8 mouse cellular contexts compared by ENCODE assay signal in the genomic region with DNA sequence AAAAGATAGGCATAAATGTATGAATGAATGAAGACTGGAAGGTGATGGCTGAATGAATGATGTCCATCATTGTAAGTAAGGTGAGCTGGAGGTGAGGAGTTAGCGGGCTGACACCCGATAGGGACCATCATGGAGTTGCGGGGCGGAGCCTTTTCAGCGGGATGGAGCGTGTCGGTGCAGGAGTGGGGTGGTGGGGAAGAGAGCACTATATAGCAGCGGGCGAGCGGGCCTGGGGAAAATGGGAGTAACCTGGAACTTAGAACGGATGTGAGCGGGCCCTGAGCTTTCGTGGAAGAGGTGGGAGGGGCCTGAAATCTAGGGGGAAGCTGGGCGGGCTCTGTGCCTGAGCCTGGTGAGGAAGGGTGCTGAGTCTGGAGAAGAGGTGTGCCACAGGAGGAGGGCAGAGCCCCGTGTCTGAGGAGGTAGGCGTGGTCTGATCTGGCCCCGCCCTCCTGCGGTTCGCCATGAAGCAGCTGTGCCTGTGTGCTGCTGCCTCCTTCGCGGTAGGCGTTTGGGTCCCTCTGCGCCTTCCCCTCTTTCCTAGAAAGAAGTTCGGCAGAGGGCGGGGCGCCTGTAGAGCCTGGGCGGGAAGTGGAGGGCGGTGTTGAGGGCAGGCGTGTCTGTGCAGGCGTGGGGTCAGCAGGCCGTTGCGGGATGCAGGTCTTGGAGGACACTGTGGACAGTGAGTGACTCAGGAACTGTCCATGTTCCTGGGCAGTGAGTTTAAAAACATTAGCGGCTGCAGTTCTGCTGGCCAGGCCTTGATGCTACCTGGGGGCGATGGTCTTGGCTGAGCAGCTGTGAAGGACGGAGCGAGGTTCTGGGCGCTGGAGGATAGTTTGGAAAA. TPM values are rescaled to one million over a fixed set of nuclear protein-coding genes. Genes with fewer than 3 reads are reported as not detected.
DNase-seq lines count a peak whose midpoint lies in the region; ATAC-seq and TF ChIP-seq lines count a peak whose summit lies in the region.

No protein-coding gene starts in this region.

- ATAC-seq in forebrain, embryonic 11.5 days (replicated peaks; ENCODE audit: low FRiP score) = peak; percentile 92
- ATAC-seq in heart, postnatal 0 days (ENCODE audit: insufficient read depth, low read depth) = peak; percentile 85
- peak; percentile 93 for ATAC-seq in liver, embryonic 15.5 days (ENCODE audit: insufficient read depth)
- peak; percentile 84 for ATAC-seq in neural tube, embryonic 11.5 days (ENCODE audit: insufficient read depth, low FRiP score, low TSS enrichment)
- ATAC-seq in stomach, embryonic 16.5 days (ENCODE audit: insufficient read depth, low FRiP score) = peak; percentile 95

- peaks cover 4% of the 10 kb centered on the region; the same call in 1 of the 2 replicates for H3K36me3 ChIP-seq in E14TG2a.4 (ENCODE audit: insufficient read depth, low read length)
- H3K36me3 ChIP-seq in forebrain, embryonic 11.5 days (ENCODE audit: control insufficient read depth, insufficient read depth, low read length) = no peaks in the 10 kb centered on the region
- H3K36me3 ChIP-seq in heart, postnatal 0 days (replicated peaks; ENCODE audit: control insufficient read depth, insufficient read depth, low read length) = no peaks in the 10 kb centered on the region
- no peaks in the 10 kb centered on the region for H3K36me3 ChIP-seq in liver, embryonic 15.5 days (replicated peaks)
- no peaks in the 10 kb centered on the region for H3K36me3 ChIP-seq in neural tube, embryonic 11.5 days (ENCODE audit: control insufficient read depth, insufficient read depth, low read length)
- H3K36me3 ChIP-seq in stomach, embryonic 16.5 days (ENCODE audit: control insufficient read depth, insufficient read depth, low read length) = no peaks in the 10 kb centered on the region

- TF ChIP-seq CTCF in E14TG2a.4 (conservative IDR thresholded peaks at IDR 0.05; ENCODE audit: low read length) = no peak
- no peak for TF ChIP-seq CTCF in heart, postnatal 0 days (IDR thresholded peaks at IDR 0.05; ENCODE audit: low read depth)

- 4% methylated on average over 37 of the region's 37 CpGs for WGBS in forebrain, embryonic 11.5 days
- WGBS in heart, postnatal 0 days = 4% methylated on average over 37 of the region's 37 CpGs
- 4% methylated on average over 37 of the region's 37 CpGs for WGBS in liver, embryonic 15.5 days (ENCODE audit: insufficient replicate concordance)
- 2% methylated on average over 37 of the region's 37 CpGs for WGBS in neural tube, embryonic 11.5 days
- WGBS in stomach, embryonic 16.5 days = 2% methylated on average over 37 of the region's 37 CpGs

- peaks cover 12% of the 10 kb centered on the region for H3K27me3 ChIP-seq in E14TG2a.4 (ENCODE audit: insufficient read depth, low read length)
- H3K27me3 ChIP-seq in forebrain, embryonic 11.5 days (ENCODE audit: control insufficient read depth, insufficient read depth, low read length) = no peaks in the 10 kb centered on the region
- H3K27me3 ChIP-seq in heart, postnatal 0 days (ENCODE audit: control insufficient read depth, insufficient read depth, low read length) = no peaks in the 10 kb centered on the region
- H3K27me3 ChIP-seq in liver, embryonic 15.5 days = peaks cover 20% of the 10 kb centered on the region
- H3K27me3 ChIP-seq in neural tube, embryonic 11.5 days (ENCODE audit: control insufficient read depth, insufficient read depth, low read length) = no peaks in the 10 kb centered on the region
- no peaks in the 10 kb centered on the region for H3K27me3 ChIP-seq in stomach, embryonic 16.5 days (ENCODE audit: control insufficient read depth, insufficient read depth, low read length)

- DNase-seq in c-Kit-positive CD71-positive TER-119-negative erythroid progenitor cells, embryonic 14.5 days (ENCODE audit: low read depth) = peak; percentile 92
- DNase-seq in forebrain, embryonic 11.5 days (ENCODE audit: low spot score) = peak; percentile 92
- DNase-seq in heart, postnatal 0 days (ENCODE audit: low spot score) = peak; percentile 74
- peak; percentile 90 to 94 for DNase-seq in kidney, postnatal 36 days
- DNase-seq in neural tube, embryonic 11.5 days (ENCODE audit: low spot score) = peak; percentile 89

- H3K9me3 ChIP-seq in E14TG2a.4 (ENCODE audit: low read length) = no peaks in the 10 kb centered on the region
- H3K9me3 ChIP-seq in forebrain, embryonic 11.5 days (ENCODE audit: control insufficient read depth, low read length) = no peaks in the 10 kb centered on the region
- no peaks in the 10 kb centered on the region for H3K9me3 ChIP-seq in heart, postnatal 0 days (replicated peaks; ENCODE audit: control insufficient read depth, low read length)
- no peaks in the 10 kb centered on the region for H3K9me3 ChIP-seq in liver, embryonic 15.5 days (replicated peaks)
- no peaks in the 10 kb centered on the region for H3K9me3 ChIP-seq in neural tube, embryonic 11.5 days (ENCODE audit: control insufficient read depth, low read length)
- no peaks in the 10 kb centered on the region for H3K9me3 ChIP-seq in stomach, embryonic 16.5 days (replicated peaks; ENCODE audit: control insufficient read depth, low read length)

- H3K4me3 ChIP-seq in E14TG2a.4 (replicated peaks; ENCODE audit: low read length) = peak overlapping the region; percentile 77
- H3K4me3 ChIP-seq in forebrain, embryonic 11.5 days (ENCODE audit: low read depth, low read length) = peak overlapping the region; percentile 38
- peak overlapping the region; percentile 52 for H3K4me3 ChIP-seq in heart, postnatal 0 days (ENCODE audit: low read depth, low read length)
- peak overlapping the region; percentile 53 for H3K4me3 ChIP-seq in liver, embryonic 15.5 days (replicated peaks)
- peak overlapping the region; percentile 35 for H3K4me3 ChIP-seq in neural tube, embryonic 11.5 days (ENCODE audit: low read depth, low read length)
- peak overlapping the region; percentile 54 for H3K4me3 ChIP-seq in stomach, embryonic 16.5 days (replicated peaks; ENCODE audit: low read length)

- no peak for TF ChIP-seq EP300 in heart, postnatal 0 days (IDR thresholded peaks at IDR 0.05; ENCODE audit: low read depth)

- peak overlapping the region; percentile 71 for H3K4me2 ChIP-seq in forebrain, embryonic 11.5 days (ENCODE audit: low read depth, low read length, severe bottlenecking)
- peak overlapping the region; percentile 73 for H3K4me2 ChIP-seq in heart, postnatal 0 days (ENCODE audit: low read depth, low read length)
- H3K4me2 ChIP-seq in liver, embryonic 15.5 days = peak overlapping the region; percentile 86
- peak overlapping the region; percentile 65 for H3K4me2 ChIP-seq in neural tube, embryonic 11.5 days (ENCODE audit: low read depth)
- peak overlapping the region; percentile 78 for H3K4me2 ChIP-seq in stomach, embryonic 16.5 days (ENCODE audit: low read depth, low read length)

- peak overlapping the region; percentile 58 for H3K9ac ChIP-seq in forebrain, embryonic 11.5 days (ENCODE audit: low read length)
- peak overlapping the region; percentile 42 for H3K9ac ChIP-seq in heart, postnatal 0 days (replicated peaks; ENCODE audit: low read depth, low read length)
- peak overlapping the region; percentile 46 for H3K9ac ChIP-seq in liver, embryonic 15.5 days
- H3K9ac ChIP-seq in neural tube, embryonic 11.5 days (ENCODE audit: low read length) = peak overlapping the region; percentile 57
- H3K9ac ChIP-seq in stomach, embryonic 16.5 days (ENCODE audit: low read length) = peak overlapping the region; percentile 75

- H3K27ac ChIP-seq in forebrain, embryonic 11.5 days (ENCODE audit: low read depth, low read length) = no peak overlapping the region
- H3K27ac ChIP-seq in heart, postnatal 0 days (ENCODE audit: low read depth) = peak overlapping the region; percentile 41
- peak overlapping the region; percentile 39 for H3K27ac ChIP-seq in liver, embryonic 15.5 days (replicated peaks)
- H3K27ac ChIP-seq in neural tube, embryonic 11.5 days (ENCODE audit: low read depth, low read length) = no peak overlapping the region
- peak overlapping the region; percentile 47; the same call in 1 of the 2 replicates for H3K27ac ChIP-seq in stomach, embryonic 16.5 days (ENCODE audit: low read length)

- H3K4me1 ChIP-seq in E14TG2a.4 (replicated peaks; ENCODE audit: low read depth, low read length) = peaks cover 69% of the 10 kb centered on the region
- H3K4me1 ChIP-seq in forebrain, embryonic 11.5 days (replicated peaks; ENCODE audit: control insufficient read depth, insufficient read depth, low read length) = peaks cover 4% of the 10 kb centered on the region
- H3K4me1 ChIP-seq in heart, postnatal 0 days (ENCODE audit: control insufficient read depth, insufficient read depth) = no peaks in the 10 kb centered on the region
- peaks cover 24% of the 10 kb centered on the region for H3K4me1 ChIP-seq in liver, embryonic 15.5 days (replicated peaks)
- no peaks in the 10 kb centered on the region for H3K4me1 ChIP-seq in neural tube, embryonic 11.5 days (ENCODE audit: control insufficient read depth, insufficient read depth, low read length)
- no peaks in the 10 kb centered on the region for H3K4me1 ChIP-seq in stomach, embryonic 16.5 days (ENCODE audit: control insufficient read depth, insufficient read depth, low read length)

RNA-seq across cellular contexts. Expression of a gene that starts 5.1 kb away (rescaled TPM):
- polyA plus RNA-seq in forebrain, embryonic 11.5 days (2014; fragmentation: Nextera tagmentation; extraction: Ambion mirVana) = 3.9 and 4.1 TPM in 2 replicates
- 48.5 and 54.5 TPM in 2 replicates for total RNA-seq in heart, postnatal 0 days (2014; rRNA removed; ENCODE audit: low replicate concordance)
- 8.9 and 9.1 TPM in 2 replicates for polyA plus RNA-seq in heart, postnatal 0 days (2015; fragmentation: Nextera tagmentation; extraction: Ambion mirVana)
- 1.8 and 2.3 TPM in 2 replicates for polyA plus RNA-seq in liver, embryonic 15.5 days (2015; fragmentation: Nextera tagmentation; extraction: Ambion mirVana)
- polyA plus RNA-seq in neural tube, embryonic 11.5 days (2014; fragmentation: Nextera tagmentation; extraction: Ambion mirVana) = 4.0 and 4.6 TPM in 2 replicates
- 9.9 and 11.1 TPM in 2 replicates for polyA plus RNA-seq in stomach, embryonic 16.5 days (2015; fragmentation: Nextera tagmentation; extraction: Ambion mirVana)

RNA-seq across cellular contexts. Expression of a gene that starts 5.9 kb away (rescaled TPM):
- 45.0 and 45.5 TPM in 2 replicates for polyA plus RNA-seq in forebrain, embryonic 11.5 days (2014; fragmentation: Nextera tagmentation; extraction: Ambion mirVana)
- total RNA-seq in heart, postnatal 0 days (2014; rRNA removed; ENCODE audit: low replicate concordance) = 10.9 and 24.7 TPM in 2 replicates
- 16.2 and 16.6 TPM in 2 replicates for polyA plus RNA-seq in heart, postnatal 0 days (2015; fragmentation: Nextera tagmentation; extraction: Ambion mirVana)
- polyA plus RNA-seq in liver, embryonic 15.5 days (2015; fragmentation: Nextera tagmentation; extraction: Ambion mirVana) = 7.7 and 9.1 TPM in 2 replicates
- polyA plus RNA-seq in neural tube, embryonic 11.5 days (2014; fragmentation: Nextera tagmentation; extraction: Ambion mirVana) = 45.7 and 46.6 TPM in 2 replicates
- polyA plus RNA-seq in stomach, embryonic 16.5 days (2015; fragmentation: Nextera tagmentation; extraction: Ambion mirVana) = 28.6 and 33.6 TPM in 2 replicates

RNA-seq across cellular contexts. Expression of a gene that starts 15.4 kb away (rescaled TPM):
- polyA plus RNA-seq in forebrain, embryonic 11.5 days (2014; fragmentation: Nextera tagmentation; extraction: Ambion mirVana) = 5.0 and 5.2 TPM in 2 replicates
- total RNA-seq in heart, postnatal 0 days (2014; rRNA removed; ENCODE audit: low replicate concordance) = 1.5 and 2.6 TPM in 2 replicates
- 2.3 and 2.6 TPM in 2 replicates for polyA plus RNA-seq in heart, postnatal 0 days (2015; fragmentation: Nextera tagmentation; extraction: Ambion mirVana)
- polyA plus RNA-seq in liver, embryonic 15.5 days (2015; fragmentation: Nextera tagmentation; extraction: Ambion mirVana) = 1.7 TPM in 2 replicates
- polyA plus RNA-seq in neural tube, embryonic 11.5 days (2014; fragmentation: Nextera tagmentation; extraction: Ambion mirVana) = 6.5 and 6.7 TPM in 2 replicates
- 3.8 and 4.0 TPM in 2 replicates for polyA plus RNA-seq in stomach, embryonic 16.5 days (2015; fragmentation: Nextera tagmentation; extraction: Ambion mirVana)

RNA-seq across cellular contexts. Expression of a gene that starts 27.4 kb away (rescaled TPM):
- polyA plus RNA-seq in forebrain, embryonic 11.5 days (2014; fragmentation: Nextera tagmentation; extraction: Ambion mirVana) = 1.6 and 2.1 TPM in 2 replicates
- total RNA-seq in heart, postnatal 0 days (2014; rRNA removed; ENCODE audit: low replicate concordance) = 1.7 and 2.7 TPM in 2 replicates
- polyA plus RNA-seq in heart, postnatal 0 days (2015; fragmentation: Nextera tagmentation; extraction: Ambion mirVana) = 0.38 and 0.44 TPM in 2 replicates
- polyA plus RNA-seq in liver, embryonic 15.5 days (2015; fragmentation: Nextera tagmentation; extraction: Ambion mirVana) = 0.23 and 0.24 TPM in 2 replicates
- polyA plus RNA-seq in neural tube, embryonic 11.5 days (2014; fragmentation: Nextera tagmentation; extraction: Ambion mirVana) = 0.43 and 0.80 TPM in 2 replicates
- 0.46 and 0.61 TPM in 2 replicates for polyA plus RNA-seq in stomach, embryonic 16.5 days (2015; fragmentation: Nextera tagmentation; extraction: Ambion mirVana)

RNA-seq across cellular contexts. Expression of a gene that starts 32.6 kb away (rescaled TPM):
- polyA plus RNA-seq in forebrain, embryonic 11.5 days (2014; fragmentation: Nextera tagmentation; extraction: Ambion mirVana) = 3.9 and 7.7 TPM in 2 replicates
- 18.6 and 41.4 TPM in 2 replicates for total RNA-seq in heart, postnatal 0 days (2014; rRNA removed; ENCODE audit: low replicate concordance)
- 19.3 and 23.1 TPM in 2 replicates for polyA plus RNA-seq in heart, postnatal 0 days (2015; fragmentation: Nextera tagmentation; extraction: Ambion mirVana)
- 3.5 TPM in 2 replicates for polyA plus RNA-seq in liver, embryonic 15.5 days (2015; fragmentation: Nextera tagmentation; extraction: Ambion mirVana)
- 6.4 and 7.0 TPM in 2 replicates for polyA plus RNA-seq in neural tube, embryonic 11.5 days (2014; fragmentation: Nextera tagmentation; extraction: Ambion mirVana)
- 26.0 and 31.2 TPM in 2 replicates for polyA plus RNA-seq in stomach, embryonic 16.5 days (2015; fragmentation: Nextera tagmentation; extraction: Ambion mirVana)

Comparison
In these comparisons a context has a peak if more than half of its experiments do, and no peak if none do; other contexts are left out.
1. H3K27ac ChIP-seq: peak in heart, postnatal 0 days (single experiment), liver, embryonic 15.5 days (single experiment) and stomach, embryonic 16.5 days (single experiment); none in forebrain, embryonic 11.5 days (single experiment) and neural tube, embryonic 11.5 days (single experiment).
2. Peak in every context shown above with its lines, with median percentiles within 50 percentile points of each other: H3K4me3 ChIP-seq, DNase-seq, ATAC-seq, H3K4me2 ChIP-seq and H3K9ac ChIP-seq.